In genomic region chr10:127340577-127341359, GRCm38 (mm10) we compare ENCODE assay signal across 8 mouse cellular contexts. TPM values are rescaled to one million over a fixed set of nuclear protein-coding genes. Genes with fewer than 3 reads are reported as not detected.
DNase-seq lines count a peak whose midpoint lies in the region; ATAC-seq lines count a peak whose summit lies in the region.

No protein-coding gene starts in this region.

- H3K4me1 ChIP-seq in kidney, embryonic 14.5 days (ENCODE audit: control insufficient read depth, insufficient read depth, low read length) = peaks cover 9% of the 10 kb centered on the region
- peaks cover 27% of the 10 kb centered on the region for H3K4me1 ChIP-seq in midbrain, embryonic 11.5 days (ENCODE audit: control insufficient read depth, insufficient read depth, low read length)

- peaks cover 3% of the 10 kb centered on the region; the same call in 1 of the 2 replicates for H3K27me3 ChIP-seq in kidney, embryonic 14.5 days (ENCODE audit: control insufficient read depth, insufficient read depth, low read length)
- no peaks in the 10 kb centered on the region; the same call in 1 of the 2 replicates for H3K27me3 ChIP-seq in midbrain, embryonic 11.5 days (ENCODE audit: control insufficient read depth, insufficient read depth, low read length)

- H3K4me2 ChIP-seq in kidney, embryonic 14.5 days (replicated peaks; ENCODE audit: low read depth, low read length) = peak overlapping the region; percentile 73
- H3K4me2 ChIP-seq in midbrain, embryonic 11.5 days = peak overlapping the region; percentile 85

- H3K27ac ChIP-seq in kidney, embryonic 14.5 days (ENCODE audit: low read depth, low read length) = peak overlapping the region; percentile 87
- peak overlapping the region; percentile 67 for H3K27ac ChIP-seq in midbrain, embryonic 11.5 days (ENCODE audit: low read depth, low read length)

- DNase-seq in kidney, postnatal 36 days = no peak
- peak; percentile 19 for DNase-seq in Muller cell, postnatal 12 days (ENCODE audit: inconsistent ontology term)
- peak; percentile 39 for DNase-seq in heart, postnatal 4 days
- DNase-seq in midbrain, embryonic 11.5 days (ENCODE audit: low spot score, missing footprints) = peak; percentile 95
- DNase-seq in ovary, postnatal 36 days (ENCODE audit: low spot score) = no peak
- DNase-seq in right cerebral cortex, postnatal 10 days (ENCODE audit: low spot score in 2 of 2) = no peak
- no peak for DNase-seq in kidney, postnatal 25 days

- peaks cover 14% of the 10 kb centered on the region for H3K36me3 ChIP-seq in kidney, embryonic 14.5 days (ENCODE audit: control insufficient read depth, insufficient read depth, low read length)
- H3K36me3 ChIP-seq in midbrain, embryonic 11.5 days (ENCODE audit: control insufficient read depth, insufficient read depth, low read length) = no peaks in the 10 kb centered on the region

- peak overlapping the region; percentile 53 for H3K4me3 ChIP-seq in kidney, embryonic 14.5 days (ENCODE audit: low read length)
- peak overlapping the region; percentile 39 for H3K4me3 ChIP-seq in midbrain, embryonic 11.5 days (ENCODE audit: low read depth, low read length)

- H3K9me3 ChIP-seq in kidney, embryonic 14.5 days (ENCODE audit: control insufficient read depth, low read length) = no peaks in the 10 kb centered on the region
- no peaks in the 10 kb centered on the region for H3K9me3 ChIP-seq in midbrain, embryonic 11.5 days (ENCODE audit: control insufficient read depth, low read length)

- under 1% methylated on average over 27 of the region's 27 CpGs for WGBS in kidney, embryonic 14.5 days
- WGBS in midbrain, embryonic 11.5 days = under 1% methylated on average over 27 of the region's 27 CpGs

- peak overlapping the region; percentile 57 for H3K9ac ChIP-seq in kidney, embryonic 14.5 days (ENCODE audit: low read depth, low read length)
- H3K9ac ChIP-seq in midbrain, embryonic 11.5 days (ENCODE audit: low read length) = peak overlapping the region; percentile 42

- no peak for ATAC-seq in kidney, embryonic 14.5 days (ENCODE audit: low FRiP score, low TSS enrichment)
- peak; percentile 45 for ATAC-seq in midbrain, embryonic 11.5 days (ENCODE audit: low FRiP score)

RNA-seq across cellular contexts. Expression of gene Gli1, which starts 1.0 kb away (rescaled TPM):
- 8.2 and 9.2 TPM in 2 replicates for polyA plus RNA-seq in kidney, embryonic 14.5 days (2014; fragmentation: Nextera tagmentation; extraction: Ambion mirVana)
- 1 to 10 TPM; 4.0 to 4.1 TPM for total RNA-seq in heart, postnatal 4 days (2021)
- 3.1 and 4.1 TPM in 2 replicates for polyA plus RNA-seq in midbrain, embryonic 11.5 days (2014; fragmentation: Nextera tagmentation; extraction: Ambion mirVana)

RNA-seq across cellular contexts. Expression of gene Inhbe, which starts 13.4 kb away (rescaled TPM):
- polyA plus RNA-seq in kidney, embryonic 14.5 days (2014; fragmentation: Nextera tagmentation; extraction: Ambion mirVana) = 0.07 and 0.08 TPM in 2 replicates
- total RNA-seq in heart, postnatal 4 days (2021) = not detected
- not detected in 2 replicates for polyA plus RNA-seq in midbrain, embryonic 11.5 days (2014; fragmentation: Nextera tagmentation; extraction: Ambion mirVana)

RNA-seq across cellular contexts. Expression of gene Arhgap9, which starts 19.0 kb away (rescaled TPM):
- polyA plus RNA-seq in kidney, embryonic 14.5 days (2014; fragmentation: Nextera tagmentation; extraction: Ambion mirVana) = 3.0 and 3.1 TPM in 2 replicates
- 1 to 10 TPM; 2.0 to 2.9 TPM for total RNA-seq in heart, postnatal 4 days (2021)
- polyA plus RNA-seq in midbrain, embryonic 11.5 days (2014; fragmentation: Nextera tagmentation; extraction: Ambion mirVana) = 1.1 and 1.4 TPM in 2 replicates

RNA-seq across cellular contexts. Expression of gene Mars, which starts 29.2 kb away (rescaled TPM):
- 93.9 and 146 TPM in 2 replicates for polyA plus RNA-seq in kidney, embryonic 14.5 days (2014; fragmentation: Nextera tagmentation; extraction: Ambion mirVana)
- total RNA-seq in heart, postnatal 4 days (2021) = 10 to 100 TPM; 49.6 to 50.1 TPM
- 185 and 187 TPM in 2 replicates for polyA plus RNA-seq in midbrain, embryonic 11.5 days (2014; fragmentation: Nextera tagmentation; extraction: Ambion mirVana)

RNA-seq across cellular contexts. Expression of gene Inhbc, which starts 29.5 kb away (rescaled TPM):
- 0.10 and 0.22 TPM in 2 replicates for polyA plus RNA-seq in kidney, embryonic 14.5 days (2014; fragmentation: Nextera tagmentation; extraction: Ambion mirVana)
- total RNA-seq in heart, postnatal 4 days (2021) = not detected
- not detected in 2 replicates for polyA plus RNA-seq in midbrain, embryonic 11.5 days (2014; fragmentation: Nextera tagmentation; extraction: Ambion mirVana)

Comparison
In these comparisons a context has a peak if more than half of its experiments do, and no peak if none do; other contexts are left out.
1. DNase-seq: peak in Muller cell, postnatal 12 days (single experiment), heart, postnatal 4 days (single experiment) and midbrain, embryonic 11.5 days (single experiment); none in kidney, postnatal 36 days (0 of 2), ovary, postnatal 36 days (single experiment), right cerebral cortex, postnatal 10 days (0 of 2) and kidney, postnatal 25 days (0 of 2).